Mouse (Mus musculus): Measurements from ENCODE around the gene Trim25. TPM values are rescaled to one million over a fixed set of nuclear protein-coding genes. Genes with fewer than 3 reads are reported as not detected.
A peak's percentile ranks its signal among the peaks of the same experiment; 100 is the strongest.
"Not testable (repeated sequence)": the region's sequence is repeated elsewhere in the genome, so short reads cannot be mapped to it uniquely, and the experiment has no call there.

The Trim25 gene
- polyA plus RNA-seq, 1 experiment from 2014 or later, result 17.8 TPM

DNA sequence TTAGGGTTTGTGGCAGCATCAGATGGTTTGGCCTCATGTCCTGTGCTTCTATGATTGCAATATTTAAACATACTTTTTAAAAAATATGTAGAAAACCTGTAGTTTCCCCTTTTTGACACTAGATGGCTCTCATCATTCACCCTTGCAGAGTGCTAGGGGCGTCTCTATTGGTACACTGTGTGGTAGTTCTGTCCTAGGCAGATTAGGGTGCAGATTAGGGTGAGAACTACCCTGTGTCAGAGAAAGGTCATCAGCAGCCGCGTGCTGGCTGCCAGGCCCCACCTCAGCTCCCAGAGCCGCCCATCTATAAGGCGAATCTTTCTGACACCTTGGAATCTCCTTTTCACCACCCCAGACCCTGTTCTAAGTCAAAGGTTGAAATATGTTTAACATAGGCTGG is 9.6 kb upstream of the Trim25 start:
- Histone ChIP-seq H3K36me3 (ENCODE audit: insufficient read depth, low read length) (peaks cover 29% of the 10 kb centered on the region), H3K27me3 (ENCODE audit: insufficient read depth, low read length) (no peaks in the 10 kb centered on the region), H3K27ac (ENCODE audit: low read length) (no peak overlapping the region), H3K9me3 (ENCODE audit: low read length) (no peaks in the 10 kb centered on the region), H3K9ac (replicated peaks; ENCODE audit: low read length) (no peak overlapping the region), H3K4me3 (ENCODE audit: low read length) (no peak overlapping the region), H3K4me2 (replicated peaks; ENCODE audit: low read depth, low read length) (no peak overlapping the region), H3K4me1 (ENCODE audit: insufficient read depth, low read length) (no peaks in the 10 kb centered on the region)
- WGBS, result 66% methylated on average over 5 of the region's 5 CpGs
- ATAC-seq (ENCODE audit: low FRiP score, low TSS enrichment), result no peak

DNA sequence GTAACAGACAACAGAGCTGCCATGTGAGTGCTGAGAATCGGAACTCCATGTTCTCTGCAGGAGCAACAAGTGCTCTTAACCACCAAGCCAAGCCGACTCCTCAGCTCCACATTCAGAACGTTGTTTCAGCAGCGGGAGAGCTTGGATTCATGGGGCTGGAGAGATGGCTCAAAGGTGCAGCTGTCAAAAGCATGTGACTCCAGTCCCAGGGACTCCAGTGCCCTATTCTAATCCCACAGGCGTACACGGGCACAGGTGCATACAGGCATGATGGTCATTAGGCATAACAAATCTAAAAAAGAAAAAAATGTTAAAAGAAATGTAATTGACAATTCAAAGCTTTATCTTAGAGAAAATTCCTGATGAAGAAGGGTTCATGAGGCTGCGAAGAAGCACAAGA is 6.0 kb upstream of the Trim25 start:
- Histone ChIP-seq H3K4me3 (ENCODE audit: low read length) (no peak overlapping the region), H3K9ac (replicated peaks; ENCODE audit: low read length) (no peak overlapping the region), H3K4me2 (replicated peaks; ENCODE audit: low read depth, low read length) (no peak overlapping the region), H3K9me3 (ENCODE audit: low read length) (no peaks in the 10 kb centered on the region), H3K36me3 (ENCODE audit: insufficient read depth, low read length) (peaks cover 15% of the 10 kb centered on the region), H3K27me3 (ENCODE audit: insufficient read depth, low read length) (no peaks in the 10 kb centered on the region), H3K4me1 (ENCODE audit: insufficient read depth, low read length) (no peaks in the 10 kb centered on the region), H3K27ac (ENCODE audit: low read length) (no peak overlapping the region)
- ATAC-seq (ENCODE audit: low FRiP score, low TSS enrichment), result no peak
- 58% methylated on average over 7 of the region's 7 CpGs for WGBS

DNA sequence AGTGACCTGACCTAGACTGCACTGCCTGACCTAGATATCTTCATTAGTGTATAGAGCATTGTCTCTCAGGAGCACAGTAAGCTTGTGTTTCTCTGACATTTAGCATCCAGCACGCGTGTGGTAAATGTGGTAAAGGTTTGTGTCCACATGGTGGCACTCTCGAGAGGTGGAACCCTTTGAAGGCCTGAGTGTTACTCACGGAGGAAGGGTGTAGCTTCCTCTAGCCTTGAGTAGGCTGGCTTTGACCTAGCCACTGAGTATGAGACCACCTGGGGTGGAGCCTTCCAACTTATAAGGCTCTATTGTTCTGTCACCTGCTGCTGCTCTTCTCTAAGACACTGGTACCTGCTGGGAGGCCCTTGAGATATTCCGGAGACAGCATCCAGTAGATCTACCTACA is 5.6 kb upstream of the Trim25 start:
- Histone ChIP-seq H3K9ac (replicated peaks; ENCODE audit: low read length) (no peak overlapping the region), H3K9me3 (ENCODE audit: low read length) (no peaks in the 10 kb centered on the region), H3K4me2 (replicated peaks; ENCODE audit: low read depth, low read length) (no peak overlapping the region), H3K27ac (ENCODE audit: low read length) (no peak overlapping the region), H3K27me3 (ENCODE audit: insufficient read depth, low read length) (no peaks in the 10 kb centered on the region), H3K4me1 (ENCODE audit: insufficient read depth, low read length) (no peaks in the 10 kb centered on the region), H3K36me3 (ENCODE audit: insufficient read depth, low read length) (peaks cover 11% of the 10 kb centered on the region; the same call in 1 of the 2 replicates), H3K4me3 (ENCODE audit: low read length) (no peak overlapping the region)
- 23% methylated on average over 5 of the region's 5 CpGs for WGBS
- ATAC-seq (ENCODE audit: low FRiP score, low TSS enrichment), result 0 out of 2 replicates have a peak, but pooled peaks have one; percentile 31

DNA sequence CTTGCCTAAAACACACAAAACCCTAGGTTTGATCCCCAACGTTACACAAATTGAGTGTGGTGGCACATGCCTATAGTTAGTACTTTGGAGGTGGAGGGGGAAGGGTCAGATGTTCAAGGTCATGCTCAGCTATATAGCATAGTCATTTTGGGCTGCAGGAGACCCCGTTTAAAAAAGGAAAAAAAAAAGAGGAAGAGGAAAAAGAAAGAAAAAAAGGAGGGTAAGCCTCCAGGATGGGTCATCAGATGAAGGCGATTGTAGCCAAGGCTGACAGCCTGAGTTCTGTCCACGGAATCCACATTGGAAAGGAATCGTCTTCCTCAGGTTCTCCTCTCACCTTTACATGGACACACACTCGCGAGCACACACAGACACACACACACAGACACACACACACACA is 4.7 kb upstream of the Trim25 start:
- no peak overlapping the region for H3K4me3 ChIP-seq (ENCODE audit: low read length)
- no peak for ATAC-seq (ENCODE audit: low FRiP score, low TSS enrichment)
- H3K9me3 ChIP-seq (ENCODE audit: low read length), result no peaks in the 10 kb centered on the region
- H3K4me1 ChIP-seq (ENCODE audit: insufficient read depth, low read length), result 0 out of 2 replicates have a peak, but pooled peaks cover under 1% of the 10 kb centered on the region
- H3K9ac ChIP-seq (replicated peaks; ENCODE audit: low read length), result no peak overlapping the region
- WGBS, result 83% methylated on average over 7 of the region's 7 CpGs
- H3K27ac ChIP-seq (ENCODE audit: low read length), result no peak overlapping the region
- H3K27me3 ChIP-seq (ENCODE audit: insufficient read depth, low read length), result no peaks in the 10 kb centered on the region
- H3K4me2 ChIP-seq (replicated peaks; ENCODE audit: low read depth, low read length), result no peak overlapping the region
- H3K36me3 ChIP-seq (ENCODE audit: insufficient read depth, low read length), result peaks cover 11% of the 10 kb centered on the region; the same call in 1 of the 2 replicates

DNA sequence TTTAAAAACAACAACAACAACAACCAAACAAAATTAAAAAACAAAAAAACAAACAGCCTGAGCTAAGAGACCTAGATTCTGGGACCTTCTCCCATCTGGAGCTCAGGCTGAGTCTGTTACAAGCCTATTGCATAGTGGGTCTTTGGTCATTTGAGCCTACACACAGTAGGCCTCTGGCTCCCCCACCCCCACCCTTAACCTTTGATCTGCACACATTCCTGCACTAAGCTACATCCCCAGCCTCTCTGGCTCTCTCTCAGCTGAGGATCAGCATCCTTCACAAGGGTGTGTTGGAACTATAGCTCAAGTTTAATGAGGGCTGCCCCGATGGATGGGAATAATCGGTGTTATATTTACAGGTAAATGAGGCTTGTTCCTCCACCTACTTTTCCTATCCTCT is 3.6 kb upstream of the Trim25 start:
- no peaks in the 10 kb centered on the region for H3K27me3 ChIP-seq (ENCODE audit: insufficient read depth, low read length)
- H3K4me1 ChIP-seq (ENCODE audit: insufficient read depth, low read length), result 0 out of 2 replicates have a peak, but pooled peaks cover 9% of the 10 kb centered on the region
- H3K9ac ChIP-seq (replicated peaks; ENCODE audit: low read length), result no peak overlapping the region
- no peaks in the 10 kb centered on the region for H3K9me3 ChIP-seq (ENCODE audit: low read length)
- 88% methylated on average over 2 of the region's 2 CpGs for WGBS
- H3K4me3 ChIP-seq (ENCODE audit: low read length), result no peak overlapping the region
- H3K36me3 ChIP-seq (ENCODE audit: insufficient read depth, low read length), result peaks cover 9% of the 10 kb centered on the region; the same call in 1 of the 2 replicates
- no peak overlapping the region for H3K4me2 ChIP-seq (replicated peaks; ENCODE audit: low read depth, low read length)
- ATAC-seq (ENCODE audit: low FRiP score, low TSS enrichment), result no peak
- H3K27ac ChIP-seq (ENCODE audit: low read length), result no peak overlapping the region

DNA sequence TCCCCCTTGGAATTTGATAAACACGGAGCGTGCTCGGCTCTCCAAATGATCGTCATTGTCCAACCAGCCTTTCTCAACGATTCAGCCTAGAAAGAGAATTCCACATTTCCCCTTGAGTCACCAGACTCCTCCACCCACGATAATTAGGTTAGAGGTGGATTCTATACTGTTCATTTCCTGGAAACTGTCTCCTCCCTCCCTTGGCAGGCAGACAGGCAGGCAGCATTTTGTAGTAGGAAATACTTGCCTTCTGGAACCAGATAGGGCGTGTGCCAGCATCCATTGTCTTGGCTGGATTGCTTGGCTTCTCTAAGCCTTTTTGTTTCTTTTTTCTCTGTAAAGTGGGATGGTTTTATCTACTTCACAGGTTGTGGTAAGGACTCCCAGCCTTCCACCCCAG is 2.7 kb upstream of the Trim25 start:
- Histone ChIP-seq H3K9me3 (ENCODE audit: low read length) (no peaks in the 10 kb centered on the region), H3K9ac (replicated peaks; ENCODE audit: low read length) (no peak overlapping the region), H3K4me2 (replicated peaks; ENCODE audit: low read depth, low read length) (no peak overlapping the region), H3K4me3 (ENCODE audit: low read length) (no peak overlapping the region), H3K27ac (ENCODE audit: low read length) (peak overlapping the region; percentile 35; the same call in 1 of the 2 replicates), H3K27me3 (ENCODE audit: insufficient read depth, low read length) (no peaks in the 10 kb centered on the region), H3K4me1 (ENCODE audit: insufficient read depth, low read length) (0 out of 2 replicates have a peak, but pooled peaks cover 9% of the 10 kb centered on the region), H3K36me3 (ENCODE audit: insufficient read depth, low read length) (0 out of 2 replicates have a peak, but pooled peaks cover 1% of the 10 kb centered on the region)
- WGBS, result 59% methylated on average over 7 of the region's 7 CpGs
- no peak for ATAC-seq (ENCODE audit: low FRiP score, low TSS enrichment)

DNA sequence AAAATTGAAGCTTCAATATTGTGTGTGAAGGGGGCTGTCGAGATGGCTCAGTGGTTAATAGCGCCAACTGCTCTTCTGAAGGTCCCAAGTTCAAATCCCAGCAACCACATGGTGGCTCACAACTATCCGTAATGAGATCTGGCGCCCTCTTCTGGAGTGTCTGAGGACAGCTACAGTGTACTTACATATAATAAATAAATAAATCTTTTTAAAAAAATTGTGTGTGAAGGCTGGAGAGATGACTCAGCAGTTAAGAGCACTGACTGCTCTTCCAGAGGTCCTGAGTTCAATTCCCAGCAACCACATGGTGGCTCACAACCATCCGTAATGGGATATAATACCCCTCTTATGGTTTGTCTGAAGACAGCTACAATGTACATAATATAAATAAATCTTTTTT is 1.8 kb upstream of the Trim25 start:
- not testable (repeated sequence) for H3K9ac ChIP-seq (replicated peaks; ENCODE audit: low read length); H3K4me2 ChIP-seq (replicated peaks; ENCODE audit: low read depth, low read length); H3K27ac ChIP-seq (ENCODE audit: low read length); H3K4me3 ChIP-seq (ENCODE audit: low read length); ATAC-seq (ENCODE audit: low FRiP score, low TSS enrichment); H3K36me3 ChIP-seq (ENCODE audit: insufficient read depth, low read length); H3K9me3 ChIP-seq (ENCODE audit: low read length); H3K4me1 ChIP-seq (ENCODE audit: insufficient read depth, low read length); H3K27me3 ChIP-seq (ENCODE audit: insufficient read depth, low read length)
- WGBS, result 85% methylated on average over 5 of the region's 5 CpGs

DNA sequence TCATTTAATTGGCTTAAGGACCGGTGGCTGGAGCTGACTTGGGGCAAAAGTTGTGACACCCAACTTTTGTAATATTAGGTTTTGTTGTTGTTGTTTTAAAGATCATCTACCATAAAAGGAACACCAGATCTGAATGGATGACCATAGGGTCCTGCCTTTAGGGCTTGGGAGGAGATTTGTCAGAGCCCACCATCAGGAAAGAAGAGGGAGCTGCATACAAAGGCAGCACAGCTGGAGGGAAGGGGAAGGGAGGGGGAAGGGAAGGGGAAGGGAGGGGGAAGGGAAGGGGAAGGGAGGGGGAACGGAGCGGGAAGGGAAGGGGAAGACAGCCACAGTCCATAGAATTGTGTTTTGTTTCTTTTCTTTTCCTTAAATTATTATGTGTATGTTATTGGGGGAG is 770 bp upstream of the Trim25 start:
- no peaks in the 10 kb centered on the region for H3K36me3 ChIP-seq (ENCODE audit: insufficient read depth, low read length)
- WGBS, result 24% methylated on average over 3 of the region's 3 CpGs
- H3K4me1 ChIP-seq (ENCODE audit: insufficient read depth, low read length), result 0 out of 2 replicates have a peak, but pooled peaks cover 9% of the 10 kb centered on the region
- no peak for ATAC-seq (ENCODE audit: low FRiP score, low TSS enrichment)
- H3K27ac ChIP-seq (ENCODE audit: low read length), result no peak overlapping the region
- H3K4me3 ChIP-seq (ENCODE audit: low read length), result no peak overlapping the region
- no peak overlapping the region for H3K9ac ChIP-seq (replicated peaks; ENCODE audit: low read length)
- H3K27me3 ChIP-seq (ENCODE audit: insufficient read depth, low read length), result no peaks in the 10 kb centered on the region
- peak overlapping the region; percentile 60; the same call in 1 of the 2 replicates for H3K4me2 ChIP-seq (replicated peaks; ENCODE audit: low read depth, low read length)
- H3K9me3 ChIP-seq (ENCODE audit: low read length), result no peaks in the 10 kb centered on the region

DNA sequence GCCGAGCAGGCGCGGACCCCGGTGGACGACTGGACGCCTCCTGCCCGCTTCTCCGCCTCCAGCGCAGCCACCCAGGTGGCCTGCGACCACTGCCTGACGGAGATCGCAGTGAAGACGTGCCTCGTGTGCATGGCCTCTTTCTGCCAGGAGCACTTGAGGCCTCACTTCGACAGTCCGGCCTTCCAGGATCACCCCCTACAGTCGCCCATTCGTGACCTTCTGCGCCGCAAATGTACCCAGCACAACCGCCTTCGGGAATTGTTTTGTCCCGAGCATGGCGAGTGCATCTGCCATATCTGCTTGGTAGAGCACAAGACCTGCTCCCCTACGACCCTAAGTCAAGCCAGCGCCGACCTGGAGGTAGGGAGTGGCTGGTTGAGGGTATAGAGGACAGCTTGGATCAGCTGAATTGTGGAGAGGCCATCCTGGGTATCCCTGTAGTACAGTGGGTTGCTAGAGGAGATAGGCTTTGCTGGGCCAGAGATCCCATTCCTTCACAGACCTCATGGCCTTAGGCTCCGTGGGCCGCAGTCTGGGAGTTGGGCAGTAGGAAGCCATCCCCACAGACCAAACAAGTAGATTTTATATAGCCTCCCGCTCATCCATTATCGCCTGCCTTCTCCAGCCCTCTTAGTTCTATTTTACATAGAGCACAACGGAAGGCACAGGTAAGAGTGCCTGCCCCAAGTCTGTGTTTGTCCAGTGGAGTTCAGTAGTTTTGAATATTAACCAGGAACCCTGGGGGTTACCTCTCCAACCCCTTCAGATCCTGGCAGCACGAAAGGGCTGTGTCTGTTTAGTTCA is 749 bp downstream of the Trim25 start:
- H3K9me3 ChIP-seq (ENCODE audit: low read length), result no peaks in the 10 kb centered on the region
- ATAC-seq (ENCODE audit: low FRiP score, low TSS enrichment), result peak; percentile 35
- peak overlapping the region; percentile 60 for H3K4me2 ChIP-seq (replicated peaks; ENCODE audit: low read depth, low read length)
- H3K27me3 ChIP-seq (ENCODE audit: insufficient read depth, low read length), result no peaks in the 10 kb centered on the region
- H3K4me1 ChIP-seq (ENCODE audit: insufficient read depth, low read length), result 0 out of 2 replicates have a peak, but pooled peaks cover 9% of the 10 kb centered on the region
- H3K36me3 ChIP-seq (ENCODE audit: insufficient read depth, low read length), result no peaks in the 10 kb centered on the region
- peak overlapping the region; percentile 70 for H3K4me3 ChIP-seq (ENCODE audit: low read length)
- peak overlapping the region; percentile 76 for H3K9ac ChIP-seq (replicated peaks; ENCODE audit: low read length)
- 0 out of 2 replicates have a peak overlapping the region, but pooled peaks have one; percentile 30 for H3K27ac ChIP-seq (ENCODE audit: low read length)
- WGBS, result 27% methylated on average over 33 of the region's 33 CpGs

DNA sequence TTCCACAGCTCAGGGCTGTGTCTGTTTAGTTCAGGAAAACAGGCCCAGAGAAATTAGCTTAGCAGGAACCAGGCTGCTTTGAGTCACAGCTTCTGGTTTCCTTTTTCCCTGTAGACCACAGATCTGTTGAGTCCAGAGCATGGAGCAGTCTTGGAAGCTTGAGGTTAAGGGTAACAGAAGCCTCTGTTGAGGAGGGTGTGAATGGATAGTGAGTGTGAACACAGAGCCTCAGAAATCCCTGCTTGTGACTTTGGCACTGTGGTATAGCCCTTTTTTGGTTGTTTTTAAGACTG is 1.3 kb downstream of the Trim25 start:
- ATAC-seq (ENCODE audit: low FRiP score, low TSS enrichment), result no peak
- Histone ChIP-seq H3K27ac (ENCODE audit: low read length) (0 out of 2 replicates have a peak overlapping the region, but pooled peaks have one; percentile 30), H3K4me2 (replicated peaks; ENCODE audit: low read depth, low read length) (peak overlapping the region; percentile 60), H3K36me3 (ENCODE audit: insufficient read depth, low read length) (no peaks in the 10 kb centered on the region), H3K4me3 (ENCODE audit: low read length) (peak overlapping the region; percentile 70), H3K27me3 (ENCODE audit: insufficient read depth, low read length) (no peaks in the 10 kb centered on the region), H3K4me1 (ENCODE audit: insufficient read depth, low read length) (0 out of 2 replicates have a peak, but pooled peaks cover 9% of the 10 kb centered on the region), H3K9me3 (ENCODE audit: low read length) (no peaks in the 10 kb centered on the region), H3K9ac (replicated peaks; ENCODE audit: low read length) (peak overlapping the region; percentile 76)

Data from kidney, embryonic 16.5 days (tissue).